Mouse (Mus musculus): ENCODE results near the gene Nub1.

DNA sequence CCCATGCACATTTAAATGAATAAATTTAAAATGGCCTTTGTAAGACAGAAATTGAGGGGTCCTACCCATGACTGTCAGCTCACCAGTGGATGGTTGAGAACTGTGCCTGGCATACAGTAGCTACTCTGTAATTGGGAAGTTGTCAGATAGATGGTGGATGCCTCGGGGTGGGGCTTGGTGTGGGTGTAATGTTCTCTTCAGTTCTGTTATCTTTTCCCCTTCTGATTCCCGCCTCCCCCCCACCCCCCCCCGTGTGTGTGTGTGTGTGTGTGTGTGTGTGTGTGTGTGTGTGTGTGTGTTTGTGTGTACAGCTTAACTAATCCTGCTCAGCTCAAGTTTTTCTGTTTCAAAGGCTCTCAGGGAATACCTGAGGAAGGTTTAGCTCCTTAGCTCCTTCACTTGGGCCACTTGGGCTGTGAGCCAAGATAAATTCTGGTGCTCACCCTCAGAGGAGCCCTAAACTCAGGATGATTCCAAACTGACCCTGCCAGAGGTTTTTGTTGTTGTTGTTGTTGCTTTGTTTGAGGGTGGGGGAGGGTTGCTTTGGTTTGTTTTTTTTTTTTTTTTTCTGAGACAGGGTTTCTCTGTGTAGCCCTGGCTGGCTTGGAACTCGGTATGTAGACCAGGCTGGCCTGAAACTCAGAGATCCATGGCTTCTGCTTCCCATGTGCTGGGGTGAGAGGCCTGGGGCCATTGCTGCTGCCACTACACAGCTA lies 25.5 kb upstream of the Nub1 start:
- TF ChIP-seq CTCF (IDR thresholded peaks at IDR 0.05; ENCODE audit: low read depth, low read length) (no peak), POLR2A (IDR thresholded peaks at IDR 0.05; ENCODE audit: insufficient read depth, low read length) (no peak), EP300 (IDR thresholded peaks at IDR 0.05; ENCODE audit: insufficient read depth, low read depth, low read length) (no peak)
